Mouse (Mus musculus): Measurements from ENCODE around the gene Vti1b. TPM values are rescaled to one million over a fixed set of nuclear protein-coding genes. Genes with fewer than 3 reads are reported as not detected.

The Vti1b gene
- total RNA-seq, 2 experiments from 2014 or later, result 137 to 139 TPM

DNA sequence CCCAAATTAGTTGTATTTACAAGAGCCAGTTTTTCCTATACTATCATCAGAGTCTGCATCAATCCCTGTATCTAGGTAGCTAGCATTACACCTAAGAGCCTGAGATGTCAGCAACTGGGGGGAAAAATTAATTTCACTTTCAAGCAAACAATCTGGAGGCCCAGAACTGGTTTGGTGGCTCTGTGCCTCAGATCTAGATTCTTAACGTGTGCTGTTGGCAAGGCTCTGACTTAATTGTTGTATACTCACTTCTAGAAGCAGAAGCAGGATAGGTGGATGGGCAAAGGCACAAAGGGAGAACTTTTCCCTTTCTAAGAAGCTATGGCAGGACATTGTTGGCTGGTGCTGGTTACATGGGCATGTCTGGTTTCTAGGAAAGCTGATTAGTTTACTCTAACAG lies 33.0 kb downstream of the Vti1b start:
- no peak for DNase-seq (ENCODE audit: low spot score in 2 of 2)

DNA sequence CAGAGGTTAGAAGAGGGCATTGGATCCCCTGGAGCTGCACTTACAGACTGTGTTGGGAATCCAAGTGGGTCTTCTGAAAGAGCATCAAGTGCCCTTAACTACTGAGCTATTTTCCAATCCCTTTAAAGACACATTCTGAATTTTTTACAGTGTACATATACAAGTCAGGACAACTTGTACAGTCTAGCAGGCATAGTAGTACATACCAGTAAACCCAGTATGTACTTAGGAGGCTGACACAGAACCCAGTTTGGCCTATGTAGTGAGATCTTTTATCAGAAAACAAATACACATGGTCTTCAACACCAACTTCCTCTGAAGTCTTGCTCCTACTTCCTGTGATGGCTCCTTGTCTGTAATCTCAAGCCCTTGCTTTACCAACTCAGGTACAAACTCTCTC lies 33.5 kb downstream of the Vti1b start:
- no peak for DNase-seq (ENCODE audit: low spot score in 2 of 2)

DNA sequence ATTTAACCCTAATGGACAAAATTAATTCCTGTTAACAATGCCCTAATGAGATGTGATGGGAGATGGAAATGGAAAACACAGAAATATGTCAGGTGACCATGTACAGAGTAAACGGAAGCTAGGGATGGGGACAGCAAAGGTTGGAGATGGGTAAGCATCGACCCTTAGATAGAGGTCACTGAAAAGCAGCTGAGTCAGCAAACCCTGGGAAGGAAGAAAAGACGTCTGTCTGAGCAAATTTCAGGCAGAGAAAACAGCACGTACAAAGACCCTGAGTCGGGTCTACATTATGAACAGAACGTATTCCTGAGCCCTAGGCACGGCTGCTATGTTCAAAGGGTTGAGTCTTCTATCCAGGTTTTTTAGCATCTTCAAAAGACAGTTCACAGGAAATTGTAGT lies 35.5 kb downstream of the Vti1b start:
- DNase-seq (ENCODE audit: low spot score in 2 of 2), result no peak

DNA sequence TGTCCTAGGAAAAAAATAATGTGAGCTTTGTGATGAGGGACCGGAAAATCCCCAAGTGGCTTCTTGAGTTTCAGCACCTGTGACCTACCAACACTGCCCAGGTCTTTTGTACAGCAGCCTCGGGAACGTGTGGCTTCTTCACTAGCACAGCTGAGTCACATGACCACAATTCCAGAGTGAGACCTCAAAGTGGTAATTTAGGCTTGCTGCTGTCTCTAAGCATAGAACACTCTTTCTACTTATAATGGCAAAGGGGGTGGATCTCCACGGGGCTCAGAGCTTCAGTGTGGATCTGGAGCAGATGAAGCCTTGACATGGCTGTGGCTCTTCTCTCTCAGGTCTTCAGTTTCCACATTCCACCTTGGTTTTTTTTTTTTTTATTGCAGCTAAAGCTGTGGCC lies 37.4 kb downstream of the Vti1b start:
- DNase-seq (ENCODE audit: low spot score in 2 of 2), result no peak

DNA sequence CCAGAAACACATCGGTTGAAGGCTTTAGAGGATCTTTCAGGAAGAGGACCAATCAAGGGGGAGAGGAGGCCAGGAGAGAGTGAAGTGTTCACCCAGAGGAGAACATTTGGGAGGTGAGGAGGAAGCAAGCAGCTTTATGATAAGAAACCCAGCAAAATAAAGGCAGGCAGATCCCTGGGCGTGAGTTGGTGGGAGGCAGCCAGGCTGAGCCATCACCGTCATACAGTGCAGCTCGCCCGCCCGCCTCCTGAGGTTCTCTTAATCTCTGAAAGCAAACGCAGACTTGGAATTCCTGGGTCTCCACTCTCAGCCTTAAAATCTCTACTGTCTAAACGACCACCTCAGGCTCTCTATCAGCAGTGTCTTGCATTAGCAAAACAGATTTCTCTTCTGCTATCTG lies 37.8 kb downstream of the Vti1b start:
- no peak for DNase-seq (ENCODE audit: low spot score in 2 of 2)

DNA sequence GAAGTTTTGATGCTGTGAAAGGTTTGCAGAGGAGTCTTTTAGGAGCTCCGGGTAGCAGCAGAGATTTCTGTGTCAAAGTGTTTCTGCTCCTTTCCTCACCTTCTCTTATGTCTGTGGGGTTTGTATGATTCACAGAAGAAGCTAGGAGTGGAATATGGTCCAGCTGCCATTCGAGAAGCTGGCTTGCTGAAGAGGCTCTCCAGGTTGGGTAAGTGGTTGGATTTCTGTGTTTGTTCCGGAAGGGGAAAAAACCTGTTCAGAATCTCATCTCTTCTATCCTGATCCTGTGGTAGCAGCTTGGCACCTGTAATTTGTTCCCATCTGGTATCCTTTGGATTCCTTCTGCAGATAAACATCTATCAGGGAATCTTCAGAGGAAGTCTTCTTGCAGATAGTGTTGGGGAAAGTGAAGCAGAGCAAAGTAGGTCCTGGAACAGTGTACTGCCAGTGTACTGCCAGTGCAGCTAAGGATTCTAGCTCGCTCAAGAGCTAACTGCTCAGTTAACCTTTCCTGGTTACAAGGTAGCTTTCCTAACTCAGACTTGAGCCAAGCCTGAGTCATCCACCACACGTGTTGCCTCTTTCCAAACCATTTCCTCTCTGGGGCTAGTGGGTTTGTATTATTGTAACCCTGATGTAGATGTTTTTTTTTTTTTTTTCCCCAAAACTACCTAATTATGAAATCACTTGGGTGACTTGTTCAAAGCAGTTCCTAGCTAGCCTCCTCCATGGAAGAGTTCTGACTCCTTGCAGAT lies 40.6 kb downstream of the Vti1b start:
- no peak for DNase-seq (ENCODE audit: low spot score in 2 of 2)

DNA sequence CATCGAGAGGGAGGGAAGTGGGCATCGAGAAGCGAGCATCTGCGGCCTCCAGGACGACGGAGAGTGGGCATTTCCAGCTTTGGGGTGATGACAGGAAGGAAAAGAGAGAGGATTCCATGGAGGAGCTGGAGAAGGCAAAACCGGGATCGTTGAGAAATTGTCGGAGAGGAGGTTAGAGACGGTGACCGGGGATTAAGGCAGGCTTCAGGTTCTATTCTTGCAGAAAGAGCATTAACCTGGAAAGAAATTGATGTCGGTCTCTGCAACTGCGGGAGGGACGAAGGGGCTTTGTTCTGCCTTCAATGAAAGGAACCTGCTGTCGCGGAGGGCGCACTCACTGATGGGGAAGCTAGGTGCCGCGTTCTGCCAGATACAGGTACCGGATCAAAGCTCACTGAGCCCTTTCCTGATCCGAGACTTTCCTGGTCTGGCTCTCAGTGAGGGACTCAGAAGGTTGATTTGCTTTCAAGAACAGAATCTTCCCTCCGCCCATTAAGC lies 41.2 kb downstream of the Vti1b start:
- DNase-seq (ENCODE audit: low spot score in 2 of 2), result peak; percentile 9 to 15

DNA sequence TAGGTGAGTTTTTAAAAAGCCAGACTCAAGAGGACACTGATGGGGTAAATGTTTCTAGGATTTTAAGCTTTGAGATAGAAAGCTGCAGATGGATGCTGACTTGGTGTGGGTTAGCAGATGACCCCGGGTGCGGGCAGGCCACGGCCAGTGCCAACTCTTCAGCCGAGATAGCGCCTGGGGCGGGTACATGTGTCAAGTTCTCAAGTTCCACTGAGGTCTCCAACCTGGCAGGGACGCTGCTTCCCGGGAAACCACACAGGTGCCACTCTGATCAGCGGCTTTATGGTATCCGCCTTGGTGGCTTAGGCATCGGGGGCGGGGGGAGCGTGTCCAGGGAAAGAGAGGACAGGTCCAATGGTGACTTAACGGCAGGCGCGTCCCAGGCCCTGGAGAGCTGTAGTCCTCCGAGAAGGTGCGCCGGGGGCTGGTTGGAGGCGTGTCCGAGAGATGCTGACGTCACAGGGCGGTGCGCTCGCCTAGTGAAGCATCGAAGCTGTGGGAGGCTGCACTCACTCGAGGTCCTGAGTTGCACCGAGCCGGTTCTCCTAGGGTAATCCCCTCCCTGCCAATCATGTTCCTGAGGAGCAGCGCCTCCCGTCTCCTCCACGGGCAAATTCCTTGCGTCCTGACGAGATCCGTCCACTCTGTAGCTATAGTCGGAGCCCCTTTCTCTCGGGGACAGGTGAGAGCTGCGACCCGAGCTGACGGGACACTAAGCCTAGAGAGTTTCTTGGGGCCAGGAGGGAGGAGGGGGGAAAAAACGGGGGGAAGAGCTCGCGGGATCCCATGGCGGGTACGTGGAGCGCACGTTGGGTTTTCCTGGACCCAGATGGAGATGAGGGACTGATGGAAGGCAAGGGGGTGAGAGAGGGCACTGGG lies 41.9 kb downstream of the Vti1b start, which contains the start of gene Arg2:
Gene Arg2 (plus strand): TSS at position 479 of the 879 bp plus-strand sequence.
- DNase-seq (ENCODE audit: low spot score in 2 of 2), result peak; percentile 59 to 66

DNA sequence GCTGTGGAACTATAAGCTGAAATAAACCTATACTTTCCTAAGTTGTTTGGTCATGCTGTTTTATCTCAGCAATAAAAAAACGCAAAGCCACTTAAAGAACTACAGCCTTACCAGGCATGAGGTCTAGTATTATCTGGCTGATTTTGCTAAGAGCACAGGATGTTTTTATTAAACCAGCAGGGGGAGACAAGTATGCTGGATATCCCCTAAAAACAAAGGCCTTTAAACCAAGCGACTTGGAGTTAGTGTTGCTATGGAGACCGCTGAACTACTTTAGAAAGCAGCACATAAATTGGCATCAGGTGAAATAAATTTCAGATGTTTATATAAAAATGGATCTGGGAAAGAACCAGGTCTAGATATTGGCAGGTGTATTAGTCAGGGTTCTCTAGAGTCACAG lies 49.6 kb downstream of the Vti1b start:
- no peak for DNase-seq (ENCODE audit: low spot score in 2 of 2)

DNA sequence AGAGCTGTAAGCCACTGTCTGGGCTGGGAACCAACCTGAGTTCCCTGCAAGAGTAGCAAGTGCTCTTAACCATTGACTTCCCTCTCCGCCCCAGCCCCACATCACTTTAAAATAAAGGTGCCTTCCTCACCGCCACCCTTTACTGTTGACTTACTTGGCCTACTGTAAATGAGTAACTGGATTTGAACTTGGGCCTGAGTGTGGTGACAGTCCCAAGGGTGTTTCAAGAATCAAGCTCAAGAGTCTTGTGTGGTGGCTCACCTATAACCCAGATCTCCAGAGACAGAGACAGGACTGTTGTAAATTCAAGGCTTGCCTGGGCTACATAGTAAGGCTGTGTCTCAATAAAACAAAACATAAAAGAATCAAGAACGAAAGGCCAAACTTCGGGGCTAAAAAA lies 53.5 kb downstream of the Vti1b start:
- DNase-seq (ENCODE audit: low spot score in 2 of 2), result no peak

Other genes with a start within 250 kb of the Vti1b start
- 10 to 100 TPM; 88.7 to 96.9 TPM for gene Tmem229b, start 165.0 kb downstream of the Vti1b start, total RNA-seq (2021)
- gene Plekhh1, start 143.5 kb downstream of the Vti1b start, total RNA-seq (2021), result 1 to 10 TPM; 2.6 to 2.9 TPM
- gene Pigh, start 83.0 kb downstream of the Vti1b start, total RNA-seq (2021), result 10 to 100 TPM in 1 of 2 experiments, 1 to 10 TPM in 1; 9.9 to 10.8 TPM
- gene Arg2, start 41.9 kb downstream of the Vti1b start, total RNA-seq (2021), result 10 to 100 TPM; 10.4 to 11.4 TPM
- gene Rdh11, start 19.6 kb upstream of the Vti1b start, total RNA-seq (2021), result 10 to 100 TPM; 30.0 to 30.5 TPM
- 1 to 10 TPM; 1.6 to 2.0 TPM for gene Rdh12, start 36.2 kb upstream of the Vti1b start, total RNA-seq (2021)
- gene Zfyve26, start 123.6 kb upstream of the Vti1b start, total RNA-seq (2021), result 10 to 100 TPM; 23.8 to 26.4 TPM
- gene Rad51b, start 124.6 kb upstream of the Vti1b start, total RNA-seq (2021), result under 1 TPM; 0.47 to 0.69 TPM